Mouse (Mus musculus) liver, postnatal 0 days (tissue): ENCODE measurements around the gene Epn2.

Source experiments
- CTCF ChIP-seq: sonication (generic); IDR thresholded peaks from 2 replicates; pipeline ENCODE4 v1.5.1; 2016; ENCODE audit warnings: antibody characterized with exemption, low read depth
- EP300 ChIP-seq: IDR thresholded peaks from 2 replicates; pipeline ENCODE4 v1.6.1; 2016; ENCODE audit warnings: antibody characterized with exemption, low read depth, mild to moderate bottlenecking

DNA sequence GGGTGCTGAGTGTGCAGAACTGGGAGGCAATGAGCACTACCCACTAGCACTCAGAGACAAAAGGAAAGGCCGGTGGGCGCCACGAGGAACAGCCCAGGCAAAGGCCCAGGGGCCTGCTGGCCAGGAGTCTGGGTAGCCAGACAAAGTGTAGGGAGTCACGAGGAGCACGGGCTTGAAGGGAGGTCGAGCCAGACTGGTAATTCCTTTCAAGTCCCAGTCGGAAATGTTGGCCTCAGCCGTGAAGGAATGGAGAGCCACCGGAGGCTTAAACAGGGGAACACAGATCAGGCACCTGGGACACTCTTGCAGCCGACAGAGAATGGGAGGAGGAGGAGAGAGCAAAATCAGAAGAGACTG, 95.3 kb downstream of the Epn2 start:
- TF ChIP-seq CTCF (no peak), EP300 (no peak)
